Mouse (Mus musculus) C2C12 (cell line): Measurements from ENCODE around the gene Il17rd. TPM values are rescaled to one million over a fixed set of nuclear protein-coding genes. Genes with fewer than 3 reads are reported as not detected.
A peak's percentile ranks its signal among the peaks of the same experiment; 100 is the strongest.

ENCODE experiments used
- H3K27me3 ChIP-seq: one replicate; pipeline ENCODE4 v1.6.1; 2011; ENCODE audit not compliant: control insufficient read depth, insufficient read depth, insufficient read length
- H3K36me3 ChIP-seq: one replicate; pipeline ENCODE4 v1.6.1; 2011; ENCODE audit not compliant: control insufficient read depth, insufficient read depth
- H3K4me3 ChIP-seq: one replicate; pipeline ENCODE4 v1.5.1; 2011; ENCODE audit warnings: mild to moderate bottlenecking, control low read depth; ENCODE audit not compliant: poor library complexity, insufficient read depth, severe bottlenecking
- H3K79me2 ChIP-seq: one replicate; pipeline ENCODE4 v1.6.1; 2011; ENCODE audit not compliant: control insufficient read depth, insufficient read depth
- H3K79me3 ChIP-seq: one replicate; pipeline ENCODE4 v1.6.1; 2011; ENCODE audit warnings: low read depth, control low read depth
- H3ac ChIP-seq: one replicate; pipeline ENCODE3; 2011; ENCODE audit warnings: low read depth; ENCODE audit not compliant: control insufficient read depth, insufficient read length
- CEBPB ChIP-seq: IDR thresholded peaks from one replicate; pipeline ENCODE4 v1.6.1; 2011; ENCODE audit warnings: low read depth, mild to moderate bottlenecking, control low read depth, moderate library complexity
- CTCF ChIP-seq: IDR thresholded peaks from one replicate; pipeline ENCODE4 v1.5.1; 2011; ENCODE audit not compliant: control insufficient read depth, insufficient read depth, insufficient read length
- FOSL1 ChIP-seq: IDR thresholded peaks from one replicate; pipeline ENCODE4 v1.8.0; 2011; ENCODE audit warnings: mild to moderate bottlenecking, low read length; ENCODE audit not compliant: poor library complexity, insufficient read depth, severe bottlenecking
- MAX ChIP-seq: IDR thresholded peaks from one replicate; pipeline ENCODE4 v1.6.1; 2011; ENCODE audit warnings: mild to moderate bottlenecking, control low read depth
- MYOD1 ChIP-seq: IDR thresholded peaks from one replicate; pipeline ENCODE4 v1.6.1; 2011; ENCODE audit warnings: low read depth; ENCODE audit not compliant: control insufficient read depth, insufficient read length
- MYOG ChIP-seq: IDR thresholded peaks from one replicate; pipeline ENCODE4 v1.6.1; 2011; ENCODE audit not compliant: control insufficient read depth, insufficient read length; ENCODE audit errors: extremely low read depth
- USF1 ChIP-seq: IDR thresholded peaks from one replicate; pipeline ENCODE4 v1.6.1; 2011; ENCODE audit warnings: low read depth, mild to moderate bottlenecking, control low read depth, moderate library complexity
- polyA plus RNA-seq: library from polyadenylated mRNA; unstranded; fragments of >200 nt; fragmentation: generic; extraction: Trizol; gene quantifications from one replicate; pipeline ENCODE4 v1.2.1, GENCODE M21; 2012; ENCODE audit warnings: missing spikeins

Il17rd gene
- polyA plus RNA-seq, 1 experiment, result 1.2 TPM

GRCm38 (mm10) chr14:27039281-27040248 is 824 bp downstream of the Il17rd start:
- no peaks in the 10 kb centered on the region for H3K36me3 ChIP-seq
- no peaks in the 10 kb centered on the region for H3K79me3 ChIP-seq
- no peaks in the 10 kb centered on the region for H3K79me2 ChIP-seq
- H3K27me3 ChIP-seq, result no peaks in the 10 kb centered on the region
- H3K4me3 ChIP-seq, result peak overlapping the region; percentile 49
- TF ChIP-seq CEBPB (no peak), MAX (no peak)
- peak overlapping the region; percentile 89 for H3ac ChIP-seq

- Histone ChIP-seq H3K36me3 (no peaks in the 10 kb centered on the region), H3K4me3 (no peak overlapping the region), H3ac (no peak overlapping the region), H3K27me3 (no peaks in the 10 kb centered on the region), H3K79me2 (no peaks in the 10 kb centered on the region), H3K79me3 (no peaks in the 10 kb centered on the region)
- no peak for TF ChIP-seq MYOG
- no peak for TF ChIP-seq USF1
- no peak for TF ChIP-seq CEBPB
- no peak for TF ChIP-seq MYOD1
- TF ChIP-seq MAX, result no peak
- no peak for TF ChIP-seq CTCF
- TF ChIP-seq FOSL1, result no peak
These were observed 1.7 kb downstream of the Il17rd start for GRCm38 (mm10) chr14:27040451-27040850.

- Histone ChIP-seq H3K36me3 (no peaks in the 10 kb centered on the region), H3K79me2 (no peaks in the 10 kb centered on the region), H3K79me3 (no peaks in the 10 kb centered on the region), H3K4me3 (no peak overlapping the region), H3K27me3 (no peaks in the 10 kb centered on the region), H3ac (no peak overlapping the region)
- TF ChIP-seq CTCF, result no peak
- TF ChIP-seq MAX, result no peak
- TF ChIP-seq CEBPB, result no peak
- TF ChIP-seq FOSL1, result no peak
- no peak for TF ChIP-seq USF1
- no peak for TF ChIP-seq MYOD1
- TF ChIP-seq MYOG, result no peak
These were observed 3.7 kb downstream of the Il17rd start for GRCm38 (mm10) chr14:27042280-27042983.

- Histone ChIP-seq H3K27me3 (no peaks in the 10 kb centered on the region), H3ac (no peak overlapping the region), H3K79me2 (no peaks in the 10 kb centered on the region), H3K36me3 (no peaks in the 10 kb centered on the region), H3K79me3 (no peaks in the 10 kb centered on the region), H3K4me3 (no peak overlapping the region)
- TF ChIP-seq MAX (no peak), CEBPB (no peak)
These were observed 4.7 kb downstream of the Il17rd start for GRCm38 (mm10) chr14:27043416-27043815.

GRCm38 (mm10) chr14:27044221-27044966 is 5.7 kb downstream of the Il17rd start:
- no peak overlapping the region for H3K4me3 ChIP-seq
- H3K79me3 ChIP-seq, result no peaks in the 10 kb centered on the region
- no peaks in the 10 kb centered on the region for H3K27me3 ChIP-seq
- TF ChIP-seq MAX (no peak), CEBPB (no peak), FOSL1 (no peak), CTCF (no peak), MYOD1 (no peak), USF1 (peak; percentile 68), MYOG (no peak)
- H3K36me3 ChIP-seq, result no peaks in the 10 kb centered on the region
- H3ac ChIP-seq, result no peak overlapping the region
- no peaks in the 10 kb centered on the region for H3K79me2 ChIP-seq
